In the genomic region with DNA sequence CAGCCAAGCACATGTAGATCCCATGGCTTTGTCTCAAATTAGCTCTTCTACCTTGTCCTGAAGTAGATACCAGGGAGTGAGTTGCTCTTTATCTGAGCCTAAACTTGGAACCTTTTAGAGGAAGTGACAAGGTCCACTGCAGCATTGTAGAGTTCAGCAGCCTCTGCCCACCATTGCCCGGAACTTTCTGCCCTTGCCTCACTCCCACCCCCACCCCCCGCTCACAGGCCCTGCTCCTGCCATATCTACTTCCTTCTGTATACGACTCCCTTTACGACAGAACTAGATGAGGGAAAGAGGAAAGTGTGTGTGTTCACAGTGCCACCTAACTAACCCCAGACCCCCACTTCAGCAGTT, we compare ENCODE assay signal across 28 mouse cellular contexts. TPM values are rescaled to one million over a fixed set of nuclear protein-coding genes. Genes with fewer than 3 reads are reported as not detected.
DNase-seq lines count a peak whose midpoint lies in the region; ATAC-seq and TF ChIP-seq lines count a peak whose summit lies in the region.
"Had no signal": no experiment of that assay in that cellular context is flagged by ENCODE, and none has a peak within 500 bp of the region (broad histone marks: within the 10 kb centered on the region; RNA-seq: fewer than 3 reads in every experiment).

No protein-coding gene starts in this region.

- ATAC-seq in intestine, embryonic 14.5 days (replicated peaks; ENCODE audit: low FRiP score, low TSS enrichment, low read depth): no peak
- ATAC-seq: forebrain, embryonic 13.5 days; midbrain, embryonic 15.5 days had no signal

- no peaks in the 10 kb centered on the region for H3K9me3 ChIP-seq in intestine, embryonic 14.5 days (ENCODE audit: control insufficient read depth, low read length)
- H3K9me3 ChIP-seq in megakaryocyte, embryonic 14.5 days: no peaks in the 10 kb centered on the region
- H3K9me3 ChIP-seq: embryonic facial prominence, embryonic 13.5 days; forebrain, embryonic 13.5 days; G1E; hindbrain, embryonic 13.5 days; limb, embryonic 12.5 days; liver, embryonic 12.5 days; midbrain, embryonic 15.5 days; neural tube, embryonic 12.5 days had no signal

- WGBS in intestine, embryonic 14.5 days: 38% methylated on average over 4 of the region's 4 CpGs
- 88% methylated on average over 4 of the region's 4 CpGs for WGBS in cerebellum, adult 2 months

- H3K27me3 ChIP-seq in intestine, embryonic 14.5 days (replicated peaks; ENCODE audit: control insufficient read depth, insufficient read depth, low read length): no peaks in the 10 kb centered on the region
- H3K27me3 ChIP-seq in megakaryocyte, embryonic 14.5 days (replicated peaks): peaks cover 2% of the 10 kb centered on the region
- no peaks in the 10 kb centered on the region for H3K27me3 ChIP-seq in cerebellum, adult 2 months (ENCODE audit: control insufficient read depth, insufficient read depth, low read length)
- H3K27me3 ChIP-seq: CH12.LX; embryonic facial prominence, embryonic 13.5 days; forebrain, embryonic 13.5 days; hindbrain, embryonic 13.5 days; limb, embryonic 12.5 days; liver, embryonic 12.5 days; midbrain, embryonic 15.5 days; neural tube, embryonic 12.5 days had no signal

- H3K4me2 ChIP-seq in intestine, embryonic 14.5 days (ENCODE audit: low read length): no peak overlapping the region
- H3K4me2 ChIP-seq: embryonic facial prominence, embryonic 13.5 days; forebrain, embryonic 13.5 days; hindbrain, embryonic 13.5 days; limb, embryonic 12.5 days; liver, embryonic 12.5 days; midbrain, embryonic 15.5 days; neural tube, embryonic 12.5 days had no signal

- H3K4me1 ChIP-seq in intestine, embryonic 14.5 days (replicated peaks; ENCODE audit: control insufficient read depth, insufficient read depth, low read length): no peaks in the 10 kb centered on the region
- peaks cover 55% of the 10 kb centered on the region for H3K4me1 ChIP-seq in megakaryocyte, embryonic 14.5 days
- no peaks in the 10 kb centered on the region for H3K4me1 ChIP-seq in cerebellum, adult 2 months (ENCODE audit: control insufficient read depth, insufficient read depth, low read length)
- H3K4me1 ChIP-seq: embryonic facial prominence, embryonic 13.5 days; limb, embryonic 12.5 days; midbrain, embryonic 15.5 days; neural tube, embryonic 12.5 days had no signal

- H3K27ac ChIP-seq in intestine, embryonic 14.5 days (ENCODE audit: low read depth): 0 out of 2 replicates have a peak overlapping the region, but pooled peaks have one; percentile 5
- H3K27ac ChIP-seq in cerebellum, adult 2 months (ENCODE audit: insufficient read depth, low read length): no peak overlapping the region
- H3K27ac ChIP-seq: embryonic facial prominence, embryonic 13.5 days; forebrain, embryonic 13.5 days; hindbrain, embryonic 13.5 days; limb, embryonic 12.5 days; liver, embryonic 12.5 days; midbrain, embryonic 15.5 days; neural tube, embryonic 12.5 days had no signal

- H3K36me3 ChIP-seq in intestine, embryonic 14.5 days (ENCODE audit: control insufficient read depth, insufficient read depth, low read length): no peaks in the 10 kb centered on the region
- no peaks in the 10 kb centered on the region for H3K36me3 ChIP-seq in megakaryocyte, embryonic 14.5 days (replicated peaks; ENCODE audit: low read length)
- H3K36me3 ChIP-seq: embryonic facial prominence, embryonic 13.5 days; G1E; hindbrain, embryonic 13.5 days; limb, embryonic 12.5 days; liver, embryonic 12.5 days; midbrain, embryonic 15.5 days; neural tube, embryonic 12.5 days had no signal

- intact Hi-C loops in left cerebral cortex, postnatal 36 days (cut with DNase I): no loop called here

- H3K4me3 ChIP-seq in intestine, embryonic 14.5 days (ENCODE audit: low read depth, low read length): no peak overlapping the region
- H3K4me3 ChIP-seq in megakaryocyte, embryonic 14.5 days (replicated peaks): peak overlapping the region; percentile 0
- no peak overlapping the region for H3K4me3 ChIP-seq in cerebellum, adult 2 months (replicated peaks; ENCODE audit: insufficient read depth, low read depth, low read length)
- H3K4me3 ChIP-seq: embryonic facial prominence, embryonic 13.5 days; erythroblast, embryonic 14.5 days; forebrain, embryonic 13.5 days; hindbrain, embryonic 13.5 days; limb, embryonic 12.5 days; liver, embryonic 12.5 days; midbrain, embryonic 15.5 days; neural tube, embryonic 12.5 days had no signal

- TF ChIP-seq CTCF in cerebellum, adult 2 months (IDR thresholded peaks at IDR 0.05; ENCODE audit: borderline replicate concordance, insufficient read depth, low read depth, low read length): no peak

- no peak for TF ChIP-seq POLR2A in cerebellum, adult 2 months (IDR thresholded peaks at IDR 0.05; ENCODE audit: borderline replicate concordance, insufficient read depth, low read length)

- H3K9ac ChIP-seq in intestine, embryonic 14.5 days (ENCODE audit: low read length): no peak overlapping the region
- H3K9ac ChIP-seq: embryonic facial prominence, embryonic 13.5 days; forebrain, embryonic 13.5 days; hindbrain, embryonic 13.5 days; limb, embryonic 12.5 days; liver, embryonic 12.5 days; midbrain, embryonic 15.5 days; neural tube, embryonic 12.5 days had no signal

- DNase-seq in thymus, postnatal 14 days: peak; percentile 20
- no peak for DNase-seq in thymus, postnatal 4 days
- DNase-seq in intestine, embryonic 14.5 days (ENCODE audit: low spot score): no peak
- no peak for DNase-seq in frontal cortex, postnatal 36 days (ENCODE audit: low spot score in 2 of 2)
- no peak for DNase-seq in cerebellum, adult 2 months
- DNase-seq in left cerebral cortex, postnatal 36 days (ENCODE audit: low spot score in 2 of 2): no peak
- DNase-seq: adrenal gland, adult 2 months; B cell, adult 2 months; cerebellum, adult 18-20 months; cerebellum, postnatal 25 days; embryo, embryonic 11 days; gastrocnemius, postnatal 10 days; kidney, adult 9 months; kidney, postnatal 14 days; lung, adult 2 months; lung, postnatal 14 days; right cerebral cortex, postnatal 4 days had no signal

RNA-seq across cellular contexts. Expression of a gene that starts 17.4 kb away (rescaled TPM):
- 16.7 and 19.1 TPM in 2 replicates for polyA plus RNA-seq in intestine, embryonic 14.5 days (2014; fragmentation: Nextera tagmentation; extraction: Ambion mirVana)
- polyA plus RNA-seq in megakaryocyte, embryonic 14.5 days (2012; ENCODE audit: insufficient read depth, low replicate concordance): 1.0 and 1.9 TPM in 2 replicates
- polyA plus RNA-seq in cerebellum, adult 2 months (2012; rRNA removed): 8.5 and 9.7 TPM in 2 replicates
- 1 to 10 TPM; 6.0 to 6.4 TPM for total RNA-seq in left cerebral cortex, postnatal 36 days (2021)

RNA-seq across cellular contexts. Expression of a gene that starts 31.2 kb away (rescaled TPM):
- polyA plus RNA-seq in intestine, embryonic 14.5 days (2014; fragmentation: Nextera tagmentation; extraction: Ambion mirVana): 34.2 and 37.4 TPM in 2 replicates
- polyA plus RNA-seq in megakaryocyte, embryonic 14.5 days (2012; ENCODE audit: insufficient read depth, low replicate concordance): 34.1 and 96.8 TPM in 2 replicates
- polyA plus RNA-seq in cerebellum, adult 2 months (2012; rRNA removed): 23.7 and 27.2 TPM in 2 replicates
- 10 to 100 TPM; 20.2 to 24.0 TPM for total RNA-seq in left cerebral cortex, postnatal 36 days (2021)

RNA-seq across cellular contexts. Expression of a gene that starts 48.8 kb away (rescaled TPM):
- polyA plus RNA-seq in intestine, embryonic 14.5 days (2014; fragmentation: Nextera tagmentation; extraction: Ambion mirVana): 1.4 and 3.2 TPM in 2 replicates
- polyA plus RNA-seq in megakaryocyte, embryonic 14.5 days (2012; ENCODE audit: insufficient read depth, low replicate concordance): 31.4 and 127 TPM in 2 replicates
- 1.8 and 3.0 TPM in 2 replicates for polyA plus RNA-seq in cerebellum, adult 2 months (2012; rRNA removed)
- total RNA-seq in left cerebral cortex, postnatal 36 days (2021): 1 to 10 TPM; 1.2 TPM
- polyA plus RNA-seq: forebrain, embryonic 13.5 days had no signal
